Mouse (Mus musculus) right cerebral cortex, postnatal 36 days (tissue): Measurements from ENCODE around the gene Rab10.

ENCODE experiments used
- DNase-seq, 2 experiments: peaks; one replicate each; pipeline ENCODE4 v3.0.0; 2022; ENCODE audit warnings: low spot score in 2 of 2, mixed read lengths in 1 of 2

The Rab10 gene

DNA sequence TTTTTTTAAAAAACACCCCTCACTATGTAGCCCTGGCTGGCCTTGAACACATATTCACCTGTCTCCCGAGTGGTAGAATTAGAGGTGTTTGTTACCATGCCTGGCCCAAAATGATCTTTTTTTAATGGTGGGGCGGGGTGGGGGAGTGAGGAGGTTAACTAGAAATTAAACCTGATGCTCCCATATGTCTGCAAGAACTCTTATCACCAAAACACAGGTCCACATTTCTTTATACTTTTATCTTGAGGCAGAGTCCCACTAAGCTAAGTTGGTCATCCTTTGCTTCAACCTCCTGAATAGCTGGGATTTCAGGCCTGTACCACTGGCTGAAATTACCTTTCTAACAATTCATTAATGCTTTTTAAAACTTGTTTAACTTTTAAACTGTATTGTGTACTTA, 13.7 kb downstream of the Rab10 start:
- DNase-seq, result no peak

DNA sequence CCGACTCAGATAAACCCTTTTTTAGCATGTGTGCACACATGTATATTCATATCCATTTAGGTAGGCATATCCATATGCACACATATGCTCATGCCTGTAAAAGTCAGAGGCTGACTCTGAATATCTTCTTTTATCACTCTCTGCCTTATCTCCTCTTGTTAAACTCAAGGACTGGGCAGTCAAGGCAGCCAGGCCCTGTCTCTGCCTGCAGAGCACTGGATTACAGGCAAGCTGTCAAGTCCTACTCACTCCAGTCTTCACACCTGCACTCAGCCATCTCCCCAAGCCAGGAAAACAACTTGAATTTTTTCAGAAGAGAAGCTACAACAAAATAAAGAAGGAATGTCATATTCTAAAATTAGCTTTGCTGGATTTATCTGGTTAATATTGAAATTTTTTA, 17.9 kb downstream of the Rab10 start:
- DNase-seq, result no peak

DNA sequence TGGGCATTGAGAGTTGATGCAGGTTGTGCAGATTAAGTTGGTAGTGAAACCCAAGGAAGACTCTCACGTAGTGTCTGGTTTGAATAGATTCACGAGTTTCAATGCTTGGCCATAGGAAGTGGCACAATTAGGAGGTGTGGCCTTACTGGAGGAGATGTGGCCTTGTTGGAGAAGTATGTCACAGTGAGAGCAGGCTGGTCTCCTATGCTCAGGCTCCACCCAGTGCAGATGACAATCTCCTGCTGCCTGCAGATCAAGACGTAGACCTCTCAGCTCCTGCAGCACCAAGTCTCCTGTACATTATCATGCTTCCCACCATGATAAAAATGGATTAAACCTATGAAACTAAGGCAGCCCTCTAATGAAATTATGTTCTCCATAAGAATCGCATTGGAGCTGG, 18.7 kb downstream of the Rab10 start:
- DNase-seq, result no peak

DNA sequence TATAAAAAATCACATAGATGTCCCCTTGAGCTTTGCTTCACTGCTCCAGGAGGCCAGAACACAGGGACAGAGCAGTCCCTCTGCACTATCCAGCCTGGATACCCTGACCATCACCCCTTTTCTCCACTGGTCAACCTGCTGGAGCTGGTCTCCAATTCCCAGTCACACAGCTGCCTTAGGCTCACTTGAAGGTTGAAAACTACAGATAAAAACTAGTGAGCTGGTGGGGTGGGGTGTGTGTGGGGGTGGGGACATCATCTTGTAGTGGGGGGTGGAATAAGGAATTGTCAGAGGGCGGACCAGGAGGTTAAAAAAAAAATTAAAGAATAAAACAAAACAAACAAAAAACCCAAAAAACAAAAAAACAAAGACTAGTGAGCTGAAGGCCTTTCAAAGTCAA, 21.3 kb downstream of the Rab10 start:
- no peak for DNase-seq

DNA sequence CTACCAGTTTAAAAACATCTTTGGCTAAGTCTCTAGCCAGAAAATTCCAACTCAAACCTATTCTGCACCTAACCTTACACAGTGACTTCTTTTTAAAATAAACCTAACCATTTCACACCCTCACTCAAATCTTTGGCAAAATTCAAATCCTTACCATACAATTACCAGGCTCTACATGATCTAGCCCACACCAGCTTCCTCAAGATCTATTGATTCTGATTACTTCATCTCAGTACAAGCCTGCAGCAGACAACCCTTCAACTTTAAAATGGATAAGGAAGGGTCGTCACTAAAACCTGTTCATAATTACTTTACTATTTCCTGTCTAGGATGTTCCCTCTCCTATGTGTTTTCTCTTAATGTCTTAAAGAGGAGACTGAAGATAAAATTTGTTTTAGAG, 23.9 kb downstream of the Rab10 start:
- DNase-seq, result no peak

DNA sequence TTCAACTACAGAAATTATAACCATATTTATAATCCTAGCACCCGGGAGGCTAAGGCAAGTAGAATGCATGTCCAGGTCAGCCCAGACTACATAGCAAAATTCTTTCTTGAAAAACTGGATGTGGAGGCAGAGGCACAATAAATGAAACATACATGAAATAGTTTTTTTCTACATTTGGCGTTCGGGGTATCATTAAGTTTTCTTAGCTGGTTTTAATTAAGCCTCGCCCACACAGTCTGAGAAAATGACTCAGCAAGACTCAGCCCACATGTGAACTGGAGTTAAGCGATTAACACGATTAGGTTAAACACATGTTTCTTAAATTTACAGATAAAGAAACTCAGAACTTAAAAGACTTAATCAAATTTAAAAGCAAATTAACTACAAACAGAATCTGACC, 24.4 kb downstream of the Rab10 start:
- no peak for DNase-seq

DNA sequence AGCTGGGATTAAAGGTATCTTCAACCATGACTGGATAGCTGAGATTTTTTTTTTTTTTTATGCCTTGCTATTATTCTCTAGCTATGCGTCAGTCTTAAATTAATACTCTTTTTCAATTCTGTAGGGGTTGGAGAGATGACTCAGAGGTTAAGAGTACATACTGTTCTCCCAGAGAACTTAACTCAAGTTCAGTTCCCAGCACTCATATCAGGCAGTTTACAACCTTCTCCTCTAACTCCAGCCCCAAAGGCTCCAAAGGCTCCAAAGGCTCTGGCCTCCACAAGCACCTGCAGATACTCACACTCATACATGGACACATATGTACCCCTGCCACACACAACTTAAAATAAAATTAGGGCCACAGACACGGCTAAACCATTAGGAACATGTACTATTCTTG, 25.3 kb downstream of the Rab10 start:
- no peak for DNase-seq

DNA sequence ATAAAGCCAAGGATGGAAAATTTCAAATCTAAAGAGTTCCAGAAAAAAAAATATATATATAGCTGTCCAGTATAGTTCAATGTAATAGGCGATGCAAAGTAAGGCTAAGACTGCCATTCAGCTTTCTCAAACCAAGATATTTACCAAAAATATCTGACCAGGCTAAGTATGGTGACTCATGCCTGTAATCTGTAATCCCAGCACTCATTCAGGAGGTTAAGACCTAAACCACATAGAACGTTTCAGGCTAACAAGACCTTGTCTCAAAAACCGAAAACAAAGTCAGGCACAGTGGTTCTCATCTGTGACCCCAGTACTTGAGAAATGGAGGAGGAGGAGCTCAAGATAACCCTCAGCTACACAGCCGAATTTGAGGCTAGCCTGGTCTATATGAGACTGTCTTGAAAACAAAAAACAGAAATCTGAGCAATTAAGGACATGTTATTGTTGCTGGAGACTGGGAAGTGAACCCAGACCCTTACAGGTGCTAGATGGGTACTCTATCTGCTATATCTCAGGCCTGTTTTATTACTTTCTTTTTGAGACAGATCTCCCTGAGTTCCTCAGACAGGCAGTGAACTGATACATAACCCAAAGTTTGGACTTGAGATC, 25.8 kb downstream of the Rab10 start:
- DNase-seq, result no peak

DNA sequence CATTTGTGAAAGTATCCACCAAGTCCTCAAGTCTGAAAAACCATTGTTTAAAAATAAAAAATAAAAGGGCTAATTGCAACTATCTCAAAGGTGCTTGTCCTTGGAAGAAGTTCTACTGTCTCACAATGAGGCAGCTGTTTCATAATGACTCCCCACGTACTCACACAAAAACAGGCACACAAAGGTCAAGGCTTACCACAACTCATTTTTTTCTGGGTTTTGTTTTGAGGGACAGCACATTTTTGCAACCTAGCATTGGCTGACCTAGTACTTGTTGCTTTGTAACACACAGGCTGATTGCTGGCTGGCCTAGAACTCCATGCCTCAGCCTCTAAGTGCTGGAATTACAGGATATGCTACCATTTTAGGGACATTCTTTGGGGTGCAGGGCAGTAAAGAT, 26.8 kb downstream of the Rab10 start:
- no peak for DNase-seq

DNA sequence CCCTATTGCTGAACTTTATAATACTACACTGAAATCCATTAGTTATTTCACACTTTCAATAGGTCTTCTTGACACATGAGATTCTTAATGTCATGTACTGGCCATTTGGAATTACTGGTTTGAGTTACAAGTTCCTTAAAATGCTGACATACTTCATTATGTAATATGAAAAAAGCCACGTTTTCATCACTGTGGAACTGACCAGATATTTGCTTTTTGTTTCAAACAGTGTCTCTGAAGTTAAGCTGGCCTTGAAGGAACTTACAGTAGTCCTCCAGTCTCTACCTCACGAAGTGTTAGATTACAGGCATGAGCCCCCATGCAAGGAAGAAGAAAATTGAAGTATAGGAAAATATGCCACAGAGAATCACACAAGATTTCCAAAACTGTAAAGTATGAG, 27.2 kb downstream of the Rab10 start:
- no peak for DNase-seq

DNA sequence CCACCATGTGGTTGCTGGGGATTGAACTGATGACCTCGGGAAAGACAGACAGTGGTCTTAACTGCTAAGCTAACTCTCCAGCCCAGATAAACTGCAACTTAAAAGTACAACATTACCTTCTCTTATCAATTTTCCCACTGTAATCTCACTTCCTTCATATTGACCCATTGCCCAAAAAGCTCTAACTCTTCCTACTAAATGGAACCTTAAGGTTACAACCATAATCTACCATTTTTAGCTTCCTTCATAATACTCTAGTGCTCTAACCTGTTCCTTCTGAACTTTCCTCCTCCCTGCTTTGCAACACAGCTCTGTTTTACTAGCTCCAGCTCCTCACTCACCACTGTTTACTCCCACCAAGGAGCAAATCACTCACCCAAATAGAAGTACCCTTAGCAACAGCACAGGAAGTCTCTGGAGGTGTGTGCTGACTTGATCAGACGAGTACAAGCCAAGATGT, 30.9 kb downstream of the Rab10 start:
- DNase-seq, result no peak

DNA sequence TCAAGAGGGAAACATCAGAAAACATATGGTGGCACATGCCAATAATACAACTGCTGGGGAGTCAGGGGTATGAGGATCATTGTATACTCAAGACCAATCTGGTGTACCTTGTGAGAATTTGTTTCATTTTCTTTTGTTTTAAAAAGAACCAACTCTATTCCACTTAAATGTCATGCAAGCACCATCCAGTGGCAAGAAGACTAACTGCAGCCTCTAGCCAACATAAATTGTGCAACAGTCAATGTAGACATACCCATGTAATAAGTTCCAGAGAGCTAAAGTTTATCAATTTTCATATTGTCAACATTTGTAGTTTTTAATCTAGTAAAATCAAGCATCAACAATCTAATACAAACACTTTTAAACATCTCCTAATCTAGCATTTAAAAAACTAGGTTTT, 39.0 kb downstream of the Rab10 start:
- DNase-seq, result no peak

DNA sequence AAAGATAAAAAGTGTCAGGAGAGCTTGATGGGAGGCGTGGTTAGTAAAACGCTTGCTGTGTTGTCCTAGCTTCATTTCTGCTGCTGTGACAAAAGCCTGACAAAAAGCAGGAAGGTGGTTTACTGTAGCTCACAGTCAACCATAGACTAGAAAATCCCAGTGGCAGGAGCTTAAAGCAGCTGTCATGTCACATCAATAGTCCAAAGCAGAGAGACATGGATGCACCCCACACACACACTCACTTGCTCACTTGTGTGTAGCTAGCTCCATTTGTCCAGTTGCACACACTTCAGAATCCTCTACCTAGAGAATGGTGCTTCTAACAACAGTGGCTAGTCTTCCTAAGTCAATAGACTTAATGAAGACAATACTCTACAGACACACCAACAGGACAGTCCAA, 42.4 kb downstream of the Rab10 start:
- no peak for DNase-seq

DNA sequence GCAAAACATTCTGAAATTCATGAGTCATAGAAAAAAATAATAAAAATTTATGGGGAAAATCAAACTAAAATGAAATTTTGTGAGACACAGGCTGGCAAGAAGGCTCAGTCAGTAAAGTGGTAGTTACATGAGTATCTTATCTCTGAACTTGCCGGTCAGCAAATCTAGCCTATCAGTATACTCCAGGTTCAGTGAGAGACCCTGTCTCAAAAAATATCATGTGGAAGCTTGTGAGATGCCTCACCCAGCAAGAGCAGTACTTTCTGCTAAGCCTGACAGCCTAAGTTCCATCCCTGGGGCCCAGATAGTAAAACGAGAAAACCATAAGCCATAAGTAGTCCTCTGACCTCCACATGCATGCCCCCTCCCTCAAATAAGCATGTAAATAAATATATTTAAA, 44.6 kb downstream of the Rab10 start:
- DNase-seq, result no peak

DNA sequence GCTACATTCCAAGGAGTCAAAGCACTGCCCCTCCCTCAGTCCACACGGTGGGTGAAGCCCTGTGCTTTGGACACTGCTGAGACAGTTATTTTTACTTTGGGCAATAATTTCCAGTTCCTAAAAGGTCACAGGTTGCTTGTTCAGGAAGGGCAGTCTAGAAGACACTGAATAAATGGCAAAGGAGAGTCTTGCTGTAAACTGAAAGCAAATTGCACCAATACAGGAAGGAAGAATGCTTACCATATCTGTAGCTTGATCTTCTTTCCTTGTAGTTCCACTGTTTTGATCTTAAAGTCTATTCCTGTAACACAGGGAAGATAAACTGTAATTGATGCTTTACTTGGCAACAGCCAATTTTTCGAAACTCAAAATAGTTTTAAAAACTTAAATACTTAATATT, 45.3 kb downstream of the Rab10 start:
- no peak for DNase-seq

DNA sequence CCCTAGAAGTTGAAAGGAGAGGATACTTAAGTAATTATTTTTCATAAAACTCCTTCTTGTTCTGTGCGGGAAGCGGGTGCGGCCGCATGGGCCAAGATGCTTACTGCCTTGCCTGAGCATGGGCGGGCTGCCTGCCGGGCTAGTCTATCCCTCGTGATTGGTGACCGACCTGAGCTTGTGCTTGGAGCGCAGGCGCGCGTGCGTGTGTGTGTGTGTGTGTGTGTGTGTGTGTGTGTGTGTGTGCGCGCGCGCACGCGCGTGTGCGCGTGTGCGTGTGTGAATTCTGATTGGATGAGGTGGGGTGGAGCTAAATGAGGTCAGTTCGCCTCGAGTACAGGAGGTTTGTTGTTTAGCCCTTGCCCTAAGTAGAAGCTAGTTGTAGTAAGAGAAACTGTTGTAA, 48.2 kb downstream of the Rab10 start:
- no peak for DNase-seq

DNA sequence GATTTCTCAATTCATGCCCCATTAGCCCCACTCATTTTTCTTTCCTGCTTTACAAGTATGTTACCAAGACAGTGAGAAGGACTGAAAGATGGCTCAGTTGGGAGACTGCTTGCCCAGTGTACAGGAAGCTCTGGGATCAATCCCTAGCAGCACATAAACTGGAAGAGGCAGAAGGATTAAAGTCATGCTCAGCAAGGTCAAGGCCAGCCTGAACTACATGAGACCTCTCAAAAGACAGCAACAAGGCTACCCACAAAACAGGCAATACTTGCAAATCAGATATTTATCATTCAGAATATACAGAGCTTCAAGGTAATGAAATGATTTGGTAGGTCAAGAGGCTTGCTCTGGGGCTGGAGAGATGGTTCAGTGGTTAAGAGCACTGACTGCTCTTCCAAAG, 53.8 kb downstream of the Rab10 start:
- no peak for DNase-seq

DNA sequence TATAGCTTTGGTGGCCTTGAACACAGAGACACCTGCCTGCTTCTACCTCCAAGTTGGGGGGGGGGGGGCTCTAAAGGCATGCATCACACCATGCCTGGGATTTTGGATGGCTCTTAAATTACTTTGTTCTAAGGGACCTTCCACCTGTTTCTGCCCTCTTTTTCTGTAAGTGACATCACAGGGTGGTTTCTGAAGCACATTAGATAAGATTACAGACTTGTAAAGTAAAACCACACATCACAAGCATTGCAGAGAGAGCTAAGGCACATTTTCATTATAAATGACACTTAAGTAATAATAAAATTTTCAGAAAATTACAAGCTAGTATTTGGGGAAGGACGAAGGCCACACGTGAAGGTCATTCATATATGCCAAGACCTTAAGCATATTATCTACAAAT, 54.3 kb downstream of the Rab10 start:
- DNase-seq, result no peak

DNA sequence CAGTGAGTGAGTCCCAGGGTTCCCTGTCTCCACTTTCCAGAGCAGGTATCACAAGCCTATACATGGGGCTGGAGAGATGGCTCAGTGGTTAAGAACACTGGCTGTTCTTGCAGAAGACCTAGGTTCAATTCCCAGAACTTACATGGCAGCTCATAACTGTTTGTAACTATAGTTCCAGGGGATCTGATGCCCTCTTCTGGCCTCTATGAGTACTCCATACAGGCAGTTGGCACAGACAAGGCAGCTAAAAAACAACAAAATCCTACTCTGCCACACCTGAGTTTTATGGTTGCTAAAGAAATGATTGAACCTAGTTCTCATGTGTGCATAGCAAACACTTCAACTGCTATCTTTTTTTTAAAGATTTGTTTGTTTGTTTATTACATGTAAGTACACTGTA, 56.2 kb downstream of the Rab10 start:
- no peak for DNase-seq

DNA sequence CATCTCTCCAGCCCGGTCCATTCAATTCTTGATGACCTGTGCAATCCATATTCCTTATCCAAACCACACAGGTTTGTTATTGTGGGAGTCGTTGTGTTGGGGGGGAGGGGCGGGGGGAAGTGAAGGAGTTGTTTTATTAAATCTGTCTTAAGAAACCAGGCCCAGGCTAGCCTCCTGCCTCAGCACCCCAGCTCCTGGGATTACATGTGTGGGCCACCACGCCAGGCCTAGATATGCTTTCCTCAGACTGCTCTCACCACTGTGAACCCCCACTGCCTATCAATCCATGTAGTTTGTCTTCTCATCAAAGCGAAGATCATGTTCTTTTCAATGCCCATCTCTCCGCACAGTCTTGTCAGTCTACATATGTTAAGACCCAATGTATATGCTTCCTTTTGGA, 63.7 kb downstream of the Rab10 start:
- DNase-seq, result no peak

DNA sequence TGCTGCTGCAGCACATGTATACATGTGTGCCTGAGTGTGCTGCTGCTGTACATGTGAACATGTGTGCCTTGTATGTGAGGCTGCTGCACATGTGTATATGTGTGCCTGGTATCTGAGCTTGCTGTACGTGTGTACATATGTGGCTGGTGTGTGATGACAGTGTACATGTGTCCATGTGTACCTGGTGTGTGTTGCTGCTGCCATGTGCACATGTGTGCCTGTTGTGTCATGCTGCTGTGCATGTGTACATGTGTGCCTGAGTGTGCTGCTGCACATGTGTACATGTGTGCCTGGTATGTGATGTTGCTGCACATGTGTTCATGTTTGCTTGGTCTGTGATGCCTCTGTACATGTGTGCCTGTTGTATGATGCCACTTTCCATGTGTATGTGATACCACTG, 70.2 kb downstream of the Rab10 start:
- DNase-seq, result no peak

DNA sequence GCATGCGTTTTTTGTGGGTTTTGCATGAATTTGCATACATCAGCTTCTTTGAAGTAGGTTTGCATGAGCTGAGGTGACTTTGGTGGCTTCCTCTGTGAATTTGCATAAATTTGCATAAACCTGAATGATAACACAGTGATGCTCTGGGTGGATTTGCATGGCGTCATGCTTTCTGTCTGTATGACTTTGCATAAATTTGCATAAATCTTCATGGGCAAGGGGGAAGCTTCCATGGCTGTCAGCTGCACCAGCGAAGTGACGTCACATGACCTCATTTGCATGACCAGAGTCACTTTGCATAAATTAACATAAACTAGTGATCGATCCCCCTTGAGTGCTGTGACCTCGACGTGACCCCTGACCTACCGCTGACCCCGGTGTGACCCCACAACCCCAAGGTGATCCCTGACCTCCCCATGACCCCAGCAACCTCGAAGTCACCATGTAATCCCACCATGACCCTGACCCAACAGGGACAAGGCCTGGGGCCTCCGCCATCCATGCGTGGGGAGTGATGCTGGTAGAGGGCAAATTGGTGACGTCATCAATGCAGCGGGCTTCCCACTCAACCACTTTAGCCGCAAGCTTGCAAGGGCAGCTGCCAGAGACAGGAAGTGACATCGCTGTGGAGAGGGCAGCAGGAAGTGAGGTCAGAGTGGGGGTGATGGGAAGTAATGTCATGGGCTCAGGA, 71.3 kb downstream of the Rab10 start:
- no peak for DNase-seq

DNA sequence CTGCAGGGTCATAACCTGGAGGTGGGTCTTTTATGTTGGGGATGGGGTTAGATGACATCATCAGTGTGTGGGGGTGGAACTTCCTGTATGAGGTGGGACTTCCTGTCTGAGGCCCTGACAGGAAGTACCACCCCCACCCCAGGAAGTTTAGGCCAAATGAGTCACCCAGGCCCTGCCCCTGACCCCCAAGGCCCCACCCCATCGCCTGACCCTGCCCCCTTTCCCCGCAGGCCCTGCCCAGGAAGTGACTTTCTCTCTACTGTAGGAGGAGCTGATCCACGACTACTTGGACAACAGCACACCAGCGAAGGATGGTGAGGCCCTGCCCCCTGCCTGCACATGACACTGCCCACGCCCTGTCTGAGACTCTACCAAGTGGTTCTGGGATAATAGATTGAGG, 72.0 kb downstream of the Rab10 start:
- no peak for DNase-seq
